Mouse (Mus musculus) mature B cell (primary cell): ENCODE measurements around the gene Pdcd2.
"Not testable (repeated sequence)": the region's sequence is repeated elsewhere in the genome, so short reads cannot be mapped to it uniquely, and the experiment has no call there.

Experiments used
- in situ Hi-C: fragments of 300-500 bp; cut with MboI; formaldehyde crosslinking; loops from 2 replicates; pipeline ENCODE4 v1.14.3; 2019

The Pdcd2 gene

DNA sequence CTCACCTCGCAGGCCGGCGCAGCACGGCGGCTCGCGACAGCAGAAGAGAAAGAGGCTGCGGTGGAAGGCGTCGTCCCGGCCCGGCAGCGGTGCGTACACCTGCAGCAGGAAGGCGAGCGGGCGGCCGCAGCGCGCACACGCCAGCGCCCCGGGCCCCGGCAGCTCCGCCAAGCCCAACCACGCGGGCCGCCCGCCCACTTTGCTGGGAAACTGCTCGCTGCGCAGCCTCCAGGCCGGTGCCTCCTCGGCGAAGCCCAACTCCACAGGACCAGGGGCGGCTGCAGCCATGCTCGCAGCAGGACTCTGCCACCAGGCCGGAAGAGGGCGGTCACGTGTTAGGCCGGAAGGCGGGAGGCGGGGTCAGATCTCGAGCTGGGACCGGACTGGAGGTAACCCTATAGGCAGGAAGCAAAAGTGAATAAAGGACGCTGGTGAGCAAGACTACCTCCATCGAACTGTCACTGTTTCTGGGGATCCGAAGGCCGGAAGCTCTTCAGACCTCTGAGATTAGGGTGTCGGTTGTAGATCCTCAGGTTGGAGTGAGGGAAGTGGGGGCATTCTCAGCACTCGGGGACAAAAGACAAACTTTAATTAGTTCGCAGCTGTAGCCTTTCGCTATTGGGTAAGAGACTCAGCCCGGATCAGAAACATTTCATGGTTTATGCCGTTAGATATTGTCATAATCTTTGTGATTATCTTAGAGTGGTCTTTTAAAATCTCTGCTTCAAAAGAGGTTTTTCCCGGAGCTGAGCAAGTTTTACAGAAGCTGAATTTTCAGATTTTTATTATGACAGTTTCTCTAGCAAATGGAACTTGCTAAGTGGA, at the start of gene Pdcd2:
TSS of gene Pdcd2 (minus strand) at position 316 of the 825 bp plus-strand sequence.
- in situ Hi-C loops, result no loop called here

DNA sequence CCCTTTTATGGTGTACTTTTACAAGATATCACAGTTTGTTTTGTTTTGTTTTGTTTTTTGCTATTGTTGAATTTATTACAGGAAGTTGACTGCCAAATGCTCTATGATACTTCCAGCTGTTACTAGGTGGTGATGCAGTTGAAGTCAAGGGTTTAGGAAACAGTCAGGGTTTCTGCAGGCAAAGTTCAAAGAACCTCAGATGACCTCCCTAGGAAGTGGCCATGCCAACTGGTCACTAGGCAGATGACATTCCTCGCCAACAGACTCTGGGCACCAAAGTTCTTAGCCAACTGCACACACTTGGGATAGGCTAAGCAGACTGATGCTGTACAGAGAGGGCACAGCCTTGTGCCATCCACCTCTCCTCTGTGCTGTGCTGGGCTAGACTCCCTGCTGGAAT, 48.0 kb upstream of the Pdcd2 start:
- in situ Hi-C loops, result no loop called here

GRCm38 (mm10) chr17:15566908-15567307, 39.8 kb upstream of the Pdcd2 start:
- in situ Hi-C loops, result no loop called here

DNA sequence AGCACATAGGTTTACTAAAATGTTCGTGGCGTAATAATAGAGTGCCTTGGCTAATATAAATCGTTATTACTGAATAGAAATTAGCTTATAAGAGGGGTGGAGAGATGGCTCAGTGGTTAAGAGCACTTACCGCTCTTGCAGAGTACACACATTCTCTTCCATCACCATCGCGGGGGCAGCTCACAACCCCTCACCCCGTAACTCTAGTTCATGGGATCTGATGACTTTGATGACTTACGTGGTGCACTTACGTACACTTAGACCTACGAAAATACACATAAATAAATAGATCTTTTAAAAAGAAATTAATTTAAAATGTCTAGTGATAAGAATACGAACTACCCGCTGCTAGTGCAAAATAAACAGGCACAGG, 37.8 kb upstream of the Pdcd2 start:
- in situ Hi-C loops, result no loop called here

DNA sequence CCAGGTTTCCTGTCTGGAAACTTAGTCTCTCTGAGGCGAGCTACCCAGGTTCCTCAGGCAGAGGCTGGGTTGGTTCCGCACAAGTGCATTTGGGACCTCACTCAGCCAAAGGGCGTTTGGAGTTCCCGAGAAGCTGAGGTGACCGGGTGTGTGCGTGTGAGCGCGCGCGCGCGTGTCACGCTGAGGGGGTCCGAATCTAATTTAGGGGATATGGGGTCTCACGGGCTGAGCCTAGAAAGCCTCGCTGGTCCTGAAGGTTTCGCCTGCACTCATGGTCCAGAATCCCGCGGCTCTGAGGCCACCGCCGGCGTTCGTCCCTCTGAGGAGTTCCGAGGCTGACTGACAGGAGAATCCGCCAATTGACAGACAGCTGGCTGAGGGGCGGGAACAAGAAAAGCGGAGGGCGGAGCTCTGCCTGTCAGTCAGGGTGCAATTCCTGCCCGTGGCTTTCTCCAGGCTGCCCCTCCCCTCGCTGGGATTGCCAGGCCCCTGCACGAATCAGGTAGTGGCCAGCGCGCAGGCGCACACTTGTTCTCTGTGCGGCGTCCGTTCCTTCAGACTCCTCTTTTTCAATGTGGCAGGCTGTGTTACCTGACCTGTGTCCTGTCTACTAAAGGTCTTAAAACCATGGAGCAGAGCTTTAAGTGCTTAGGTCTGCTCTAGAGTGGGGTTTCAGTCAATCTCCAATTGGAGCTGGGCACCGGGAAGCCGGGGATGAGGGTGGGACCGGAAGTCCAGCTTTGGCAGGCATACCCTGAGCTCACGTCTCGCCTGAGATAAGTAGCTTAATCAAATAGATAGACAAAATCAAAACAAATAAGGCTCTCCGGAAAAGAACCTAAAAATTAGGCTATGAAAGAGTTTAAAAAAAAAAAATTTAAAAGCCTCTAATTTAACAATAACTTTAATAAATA, 37.2 kb upstream of the Pdcd2 start, which contains the start of gene Prdm9:
TSS of gene Prdm9 (minus strand) at position 341 of the 914 bp plus-strand sequence.
- in situ Hi-C loops, result no loop called here

DNA sequence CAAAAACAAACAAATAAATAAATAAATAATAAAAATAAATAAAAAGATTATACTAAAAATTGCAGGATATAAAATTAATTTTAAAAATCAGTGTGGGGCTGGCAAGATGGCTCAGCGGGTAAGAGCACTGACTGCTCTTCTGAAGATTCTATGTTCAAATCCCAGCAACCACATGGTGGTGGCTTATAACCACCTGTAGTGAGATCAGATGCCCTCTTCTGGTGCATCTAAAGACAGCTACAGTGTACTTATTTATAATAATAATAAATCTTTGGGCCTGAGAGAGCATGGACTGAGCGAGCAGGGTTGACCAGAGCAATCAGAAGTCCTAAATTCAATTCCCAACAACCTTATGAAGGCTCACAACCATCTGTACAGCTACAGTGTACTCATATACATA, 32.8 kb upstream of the Pdcd2 start:
- in situ Hi-C loops, result no loop called here

DNA sequence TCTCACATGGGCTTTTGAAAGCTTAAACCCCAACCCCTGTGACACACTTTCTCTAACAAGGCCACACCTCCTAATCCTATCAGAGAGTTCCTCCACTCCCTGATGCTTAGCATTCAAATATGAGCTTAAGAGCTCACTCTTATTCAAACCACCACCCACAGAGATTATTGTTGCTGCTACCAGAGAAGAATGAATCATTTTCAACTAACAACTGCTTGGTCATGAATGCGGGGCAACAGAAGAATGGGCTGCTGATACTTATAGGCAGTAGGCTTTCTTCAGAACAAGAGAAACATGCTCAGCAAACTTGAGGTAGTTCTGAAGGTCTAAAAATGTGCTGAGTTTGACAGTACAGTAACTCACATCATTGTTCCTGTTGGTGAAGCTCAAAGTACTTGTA, 22.6 kb upstream of the Pdcd2 start:
- in situ Hi-C loops, result no loop called here

GRCm38 (mm10) chr17:15546440-15546839, 19.3 kb upstream of the Pdcd2 start:
- in situ Hi-C loops, result no loop called here

GRCm38 (mm10) chr17:15543868-15544267, 16.8 kb upstream of the Pdcd2 start:
- in situ Hi-C loops, result not testable (repeated sequence)

DNA sequence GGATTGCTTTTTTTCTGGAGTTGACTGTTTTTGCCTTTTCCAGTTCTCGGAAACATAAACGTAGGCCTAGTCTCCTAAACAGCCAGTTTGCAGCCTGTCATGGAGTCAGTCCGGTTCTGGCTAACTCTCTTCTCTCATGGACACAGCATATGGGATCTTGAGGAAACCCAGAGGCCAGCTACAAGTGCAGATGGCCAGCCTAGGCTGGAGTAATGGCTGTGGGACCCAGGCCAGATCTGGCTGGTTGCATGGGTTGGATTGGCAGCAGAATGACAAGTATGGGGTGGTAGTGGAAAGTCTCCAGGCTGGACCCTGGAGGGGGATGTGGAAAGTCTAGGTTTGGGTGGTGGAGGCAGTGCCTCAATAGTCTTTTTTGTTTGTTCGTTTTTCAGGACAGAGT, 13.2 kb upstream of the Pdcd2 start:
- in situ Hi-C loops, result no loop called here

DNA sequence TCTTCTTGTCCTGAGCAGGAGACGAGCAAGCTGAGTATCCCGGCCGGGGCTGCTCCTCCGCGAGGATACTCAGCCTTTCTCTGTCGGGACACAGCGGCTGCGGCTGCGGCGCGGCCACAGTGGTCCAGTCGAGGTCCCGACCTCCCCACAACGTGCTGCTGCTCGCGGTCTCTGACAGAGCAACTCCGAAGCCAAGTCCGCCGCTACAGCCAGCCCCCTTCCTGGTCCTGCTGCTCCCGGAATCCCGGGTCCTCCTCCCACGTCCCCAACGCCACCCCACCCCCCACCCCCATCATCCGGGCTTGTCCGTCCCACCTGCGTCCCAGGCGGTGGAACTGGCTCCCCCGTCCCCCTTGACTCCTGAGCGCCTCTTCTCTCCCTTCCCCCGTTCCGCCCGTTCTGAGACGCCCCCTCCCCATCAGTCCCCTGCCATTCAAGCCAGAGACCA, 9.4 kb upstream of the Pdcd2 start:
- in situ Hi-C loops, result no loop called here

DNA sequence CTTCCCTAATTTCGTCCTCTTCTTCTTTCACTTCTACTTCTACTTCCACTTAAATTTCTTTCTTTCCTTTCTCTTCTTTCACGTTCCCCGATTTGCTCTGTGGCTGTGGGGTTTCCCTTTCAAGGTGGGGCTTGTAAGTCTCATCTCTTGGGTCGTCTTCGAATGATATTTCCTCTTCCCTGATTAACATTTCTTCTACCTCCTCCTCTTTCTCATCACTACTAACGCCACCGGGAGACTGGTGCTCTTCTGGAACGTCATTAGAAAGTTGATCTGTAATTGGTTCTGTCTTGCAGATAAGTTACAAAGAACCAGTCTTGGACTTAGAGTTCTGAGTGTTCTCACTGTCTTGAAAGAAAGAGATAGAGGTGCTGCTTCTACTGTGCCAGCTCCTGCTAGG, 8.8 kb upstream of the Pdcd2 start:
- in situ Hi-C loops, result no loop called here

DNA sequence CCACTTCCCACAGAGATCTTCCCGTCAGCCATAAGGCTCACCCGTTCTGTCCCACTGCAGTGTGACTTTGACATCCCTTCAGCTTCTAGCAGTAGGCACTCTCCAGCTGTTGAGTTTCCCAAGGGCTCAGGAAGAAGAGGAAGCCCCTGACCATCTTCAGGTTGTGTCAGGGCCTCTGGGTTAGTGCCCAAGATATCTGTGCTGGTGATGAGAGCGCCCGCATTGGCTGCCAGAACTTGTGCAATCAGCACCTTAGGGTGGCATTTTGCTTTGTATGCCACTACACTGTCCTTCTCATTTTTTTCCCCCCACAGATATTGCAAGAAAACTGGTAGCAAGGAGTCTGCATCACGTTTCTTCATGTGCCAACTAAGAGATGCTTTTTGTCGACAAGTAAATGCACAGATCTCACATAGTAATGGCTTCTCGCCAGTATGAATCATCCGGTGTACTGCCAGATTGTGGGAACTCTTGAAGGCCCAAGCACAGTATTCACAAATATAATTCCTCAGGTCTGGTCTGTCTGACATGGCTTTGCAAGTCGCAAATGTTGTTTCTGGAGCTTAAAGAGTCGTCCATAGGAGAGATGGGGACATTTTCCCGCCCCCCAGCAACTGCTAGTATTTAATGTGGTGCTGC, 8.2 kb upstream of the Pdcd2 start:
- in situ Hi-C loops, result no loop called here

GRCm38 (mm10) chr17:15530141-15530540, 3.0 kb upstream of the Pdcd2 start:
- in situ Hi-C loops, result no loop called here

DNA sequence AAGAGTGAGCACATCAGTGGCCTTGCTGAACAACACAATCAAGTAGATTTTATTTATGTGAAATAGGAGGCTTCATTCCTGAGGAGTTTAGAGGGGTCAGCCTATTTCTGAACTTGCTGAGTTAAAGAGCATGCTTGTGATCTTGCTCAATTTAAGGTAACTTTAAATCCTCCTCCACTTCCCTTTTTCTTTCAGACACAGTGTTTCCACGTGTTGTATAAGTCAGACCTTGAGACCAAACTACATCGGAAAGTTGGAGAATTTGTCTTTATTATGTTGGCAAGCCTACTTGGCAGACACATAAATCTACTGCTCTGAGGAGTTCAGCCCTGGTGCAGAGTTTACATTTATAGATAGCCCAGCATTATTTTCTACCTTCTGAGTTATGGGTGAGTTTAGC, 1.8 kb upstream of the Pdcd2 start:
- in situ Hi-C loops, result no loop called here

DNA sequence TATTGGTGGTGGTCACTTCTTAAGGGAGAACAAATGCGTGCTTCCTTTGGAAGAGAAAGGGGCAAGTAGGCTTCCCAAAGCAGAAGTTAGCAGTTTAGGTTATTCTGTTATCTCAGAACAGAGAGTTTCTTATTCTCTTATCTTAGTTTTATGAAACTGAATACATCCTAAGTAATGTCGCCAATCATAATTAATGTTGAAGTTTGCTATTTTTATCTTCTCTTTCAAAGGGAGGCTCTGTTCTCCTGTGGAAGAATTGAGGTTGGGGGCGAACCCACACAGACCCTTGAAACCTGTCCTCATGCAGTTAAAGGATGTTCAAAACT, 673 bp upstream of the Pdcd2 start:
- in situ Hi-C loops, result no loop called here

GRCm38 (mm10) chr17:15526304-15526703, 797 bp downstream of the Pdcd2 start:
- in situ Hi-C loops, result no loop called here

- in situ Hi-C loops, result no loop called here
These were observed 8.3 kb downstream of the Pdcd2 start for GRCm38 (mm10) chr17:15518766-15519165.

DNA sequence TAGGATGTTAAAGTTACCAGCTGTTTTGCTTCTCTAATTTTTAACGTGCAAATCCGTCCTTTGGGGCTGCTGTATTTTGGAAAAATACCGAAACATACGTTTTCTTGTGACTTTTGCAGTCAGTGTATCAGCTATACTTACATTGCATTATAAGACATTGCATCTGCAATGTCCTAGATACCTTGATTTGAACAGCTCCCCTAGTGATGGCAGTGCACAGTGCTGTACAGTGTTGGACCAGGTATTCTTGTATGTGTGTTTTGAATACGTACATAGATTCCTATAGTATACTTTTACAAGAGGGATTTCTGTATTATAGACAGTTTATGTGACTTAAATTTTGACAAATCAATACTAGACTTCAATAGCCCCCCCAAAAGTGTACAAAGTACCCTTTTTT, 8.9 kb downstream of the Pdcd2 start:
- in situ Hi-C loops, result no loop called here

DNA sequence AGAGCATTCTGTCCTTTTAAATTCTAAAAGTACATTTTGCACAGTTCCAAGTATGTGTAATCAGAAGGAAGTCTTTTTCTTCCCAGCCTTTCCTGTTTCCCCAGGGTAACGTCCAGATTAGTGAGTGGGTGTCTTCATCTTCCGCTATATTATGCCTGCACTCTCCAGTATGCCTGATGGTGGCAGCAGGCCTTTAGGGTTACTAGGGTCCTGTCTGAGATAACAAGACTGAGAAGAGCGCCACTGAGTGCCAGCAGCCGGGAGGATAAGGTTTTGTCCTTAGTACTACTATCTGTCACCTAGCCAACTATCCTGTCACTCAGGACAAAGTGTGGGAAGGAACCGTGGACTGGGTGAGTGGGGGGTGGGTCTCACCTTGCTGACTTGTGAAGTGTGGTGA, 9.3 kb downstream of the Pdcd2 start:
- in situ Hi-C loops, result no loop called here

DNA sequence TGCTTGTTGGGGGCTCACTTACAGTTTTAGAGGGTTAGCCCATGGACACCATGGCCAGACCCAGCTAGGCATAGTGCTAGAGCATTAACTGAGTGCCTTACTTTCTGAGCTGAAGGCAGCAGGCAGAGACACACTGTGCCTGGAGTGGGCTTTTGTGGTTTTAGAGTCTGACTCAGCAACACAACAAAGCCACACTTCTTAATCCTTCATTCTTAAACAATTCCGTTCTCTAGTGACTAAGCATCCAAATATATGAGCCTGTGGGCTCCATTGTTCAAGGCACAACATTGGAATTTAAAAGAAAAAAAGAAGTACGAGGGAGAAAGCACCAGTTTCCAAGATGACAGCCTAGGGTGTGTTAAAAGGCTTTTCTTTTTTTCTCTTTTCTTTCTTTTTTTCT, 16.4 kb downstream of the Pdcd2 start:
- in situ Hi-C loops, result no loop called here

DNA sequence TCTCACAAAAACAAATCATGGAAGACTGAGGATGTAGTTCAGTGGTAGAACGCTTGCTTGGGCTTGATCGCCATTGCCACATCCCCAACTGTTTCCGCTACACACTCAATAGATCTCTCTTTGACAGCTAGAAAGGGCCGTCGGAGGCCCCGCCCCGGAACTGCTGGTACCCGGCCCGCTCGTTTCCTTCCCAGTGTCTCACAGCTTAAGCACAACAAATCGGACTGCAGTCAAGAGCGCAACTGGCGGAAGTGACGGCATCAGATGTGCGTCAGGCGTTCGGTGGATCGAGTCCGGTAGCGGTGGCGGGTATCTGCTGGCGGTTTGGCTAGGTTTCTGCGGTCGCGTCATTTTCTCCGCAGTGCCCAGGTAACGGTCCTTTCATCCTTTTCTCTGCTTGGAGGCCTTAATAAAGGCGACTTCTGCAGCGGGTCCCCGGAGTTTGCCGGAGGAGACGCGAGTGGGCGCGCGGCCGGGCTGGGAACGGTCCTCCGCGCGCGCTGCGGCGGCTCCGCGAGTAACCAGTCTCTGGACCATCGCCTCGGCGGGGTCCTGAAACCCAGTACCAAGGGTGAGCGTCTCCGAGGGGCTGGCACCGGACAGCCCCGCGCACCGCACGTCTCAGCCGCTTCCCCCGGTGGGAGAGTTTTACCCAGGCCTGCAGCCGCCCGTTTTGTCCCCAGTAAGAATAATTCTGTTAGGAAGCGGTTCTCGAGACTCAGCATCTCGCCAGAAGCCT, 27.3 kb downstream of the Pdcd2 start, which contains the start of the genes Psmb1 and Tbp:
TSS of gene Psmb1 (minus strand) at position 96 of the 739 bp plus-strand sequence.
TSS of gene Tbp (plus strand) at position 233 of the 739 bp plus-strand sequence.
- in situ Hi-C loops, result loop anchor here (25.0 kb wide), 1 partner anchor 563 kb away; the partner anchor contains the start of genes 1600012H06Rik and Wdr27
